Mouse (Mus musculus) heart, adult 2 months (tissue): Measurements from ENCODE around the gene Lenep. TPM values are rescaled to one million over a fixed set of nuclear protein-coding genes. Genes with fewer than 3 reads are reported as not detected.

Source experiments
- DNase-seq, 2 experiments: peaks; one replicate each; pipeline ENCODE4 v3.0.0; 2021
- H3K27ac ChIP-seq: fragments of 200-600 bp; 2 replicates; pipeline ENCODE4 v1.8.1; 2022
- H3K27me3 ChIP-seq: fragments of 200-500 bp; 2 replicates; pipeline ENCODE4 v1.6.1; 2012; ENCODE audit warnings: mild to moderate bottlenecking, low read length, inconsistent platforms, mixed read lengths; ENCODE audit not compliant: control insufficient read depth, insufficient read depth
- H3K36me3 ChIP-seq: fragments of 200-500 bp; 2 replicates; pipeline ENCODE4 v1.6.1; 2012; ENCODE audit warnings: low read length, inconsistent platforms; ENCODE audit not compliant: control insufficient read depth, insufficient read depth
- H3K4me1 ChIP-seq: fragments of 200-500 bp; 2 replicates; pipeline ENCODE4 v1.6.1; 2011; ENCODE audit warnings: low read length; ENCODE audit not compliant: control insufficient read depth, insufficient read depth
- H3K4me3 ChIP-seq: fragments of 200-600 bp; 2 replicates; pipeline ENCODE4 v1.8.1; 2022
- H3K79me2 ChIP-seq: fragments of 200-500 bp; replicated peaks from 2 replicates; pipeline ENCODE4 v1.6.1; 2012; ENCODE audit warnings: mild to moderate bottlenecking, inconsistent platforms, low read length, moderate library complexity, mixed read lengths; ENCODE audit not compliant: control insufficient read depth, insufficient read depth
- H3K9ac ChIP-seq: fragments of 200-500 bp; 2 replicates; pipeline ENCODE4 v1.6.1; 2012; ENCODE audit warnings: low read depth, mild to moderate bottlenecking, control low read depth, inconsistent platforms, low read length, mixed read lengths
- CTCF ChIP-seq: fragments of 200-600 bp; IDR thresholded peaks from 2 replicates; pipeline ENCODE4 v1.8.1; 2022; ENCODE audit warnings: antibody characterized with exemption, mild to moderate bottlenecking, moderate library complexity
- EP300 ChIP-seq: fragments of 200-500 bp; IDR thresholded peaks from 2 replicates; pipeline ENCODE4 v1.6.1; 2011; ENCODE audit warnings: low read depth, low read length, control low read depth; ENCODE audit not compliant: insufficient read depth
- POLR2A ChIP-seq: fragments of 200-500 bp; IDR thresholded peaks from 2 replicates; pipeline ENCODE4 v1.6.1; 2011; ENCODE audit warnings: mild to moderate bottlenecking, low read depth, low read length, control low read depth; ENCODE audit not compliant: insufficient read depth
- WGBS: fragments of 180-500 bp; shearing (Covaris S2); methylation state at CpG from one replicate; pipeline ENCODE4 v1.1.7; 2018; 5-methylcytosine and 5-hydroxymethylcytosine counted together
- intact Hi-C: fragments of 180-260 bp; cut with DNase I; formaldehyde crosslinking; loops from one replicate; pipeline ENCODE4 v1.15.1; 2025
- polyA plus RNA-seq: library from polyadenylated mRNA; depleted of rRNA; stranded (reverse); fragments of >200 nt; gene quantifications from 2 replicates; pipeline ENCODE4 v1.2.3, GENCODE M21; 2012
- total RNA-seq, 2 experiments: library from RNA; stranded (reverse); gene quantifications; 2 replicates each; pipeline ENCODE4 v1.2.3; 2021

The Lenep gene
- total and polyA plus RNA-seq, 3 experiments, result 2.1 TPM; not detected in 2

- peak; percentile 92 to 96 for DNase-seq
- Histone ChIP-seq H3K4me1 (peaks cover 8% of the 10 kb centered on the region), H3K9ac (peak within 1 kb of the TSS; percentile 48), H3K36me3 (no peaks in the 10 kb centered on the region), H3K27ac (peak within 1 kb of the TSS; percentile 94), H3K4me3 (peak within 1 kb of the TSS; percentile 88), H3K79me2 (peaks cover 2% of the 10 kb centered on the region; the same call in 1 of the 2 replicates), H3K27me3 (no peaks in the 10 kb centered on the region)
- under 1% methylated on average over 39 of the region's 39 CpGs for WGBS
- intact Hi-C loops, result loop anchor here (2.0 kb wide), 1 partner anchor 18 kb away; the partner anchor contains the start of gene Pbxip1
- peak; percentile 36 for TF ChIP-seq CTCF
- peak; percentile 54; the same call in 1 of the 2 replicates for TF ChIP-seq POLR2A
- TF ChIP-seq EP300, result no peak
Measured at GRCm38 (mm10) chr3:89418170-89418860, 15.7 kb upstream of the Lenep start, which contains the start of the genes Cks1b and Shc1. Cks1b (minus strand) TSS chr3:89418383. Shc1 (plus strand) TSS chr3:89418443.

GRCm38 (mm10) chr3:89417840-89418169, 15.2 kb upstream of the Lenep start:
- under 1% methylated on average over 20 of the region's 20 CpGs for WGBS
- no peak overlapping the region for H3K9ac ChIP-seq
- peak overlapping the region; percentile 88 for H3K4me3 ChIP-seq
- no peak for DNase-seq
- H3K27ac ChIP-seq, result no peak overlapping the region; the same call in 1 of the 2 replicates
- H3K27me3 ChIP-seq, result no peaks in the 10 kb centered on the region
- H3K79me2 ChIP-seq, result peaks cover 2% of the 10 kb centered on the region; the same call in 1 of the 2 replicates
- peaks cover 8% of the 10 kb centered on the region for H3K4me1 ChIP-seq
- TF ChIP-seq POLR2A (no peak), EP300 (no peak), CTCF (no peak)
- H3K36me3 ChIP-seq, result no peaks in the 10 kb centered on the region
- intact Hi-C loops, result loop anchor here (2.0 kb wide), 1 partner anchor 19 kb away; the partner anchor contains the start of gene Pbxip1

- Histone ChIP-seq H3K36me3 (no peaks in the 10 kb centered on the region), H3K27me3 (no peaks in the 10 kb centered on the region), H3K4me3 (no peak overlapping the region), H3K27ac (no peak overlapping the region), H3K79me2 (peaks cover 2% of the 10 kb centered on the region; the same call in 1 of the 2 replicates), H3K4me1 (peaks cover 8% of the 10 kb centered on the region), H3K9ac (no peak overlapping the region)
- WGBS, result 22% methylated on average over 2 of the region's 2 CpGs
- no peak for TF ChIP-seq CTCF
- intact Hi-C loops, result no loop called here
- no peak for DNase-seq
Measured at GRCm38 (mm10) chr3:89417131-89417530, 14.5 kb upstream of the Lenep start.

GRCm38 (mm10) chr3:89416158-89416557, 13.6 kb upstream of the Lenep start:
- no peak overlapping the region for H3K9ac ChIP-seq
- DNase-seq, result no peak
- intact Hi-C loops, result no loop called here
- 93% methylated on average over 8 of the region's 8 CpGs for WGBS
- H3K27ac ChIP-seq, result no peak overlapping the region
- H3K79me2 ChIP-seq, result peaks cover 2% of the 10 kb centered on the region; the same call in 1 of the 2 replicates
- H3K4me3 ChIP-seq, result no peak overlapping the region
- H3K4me1 ChIP-seq, result peaks cover 8% of the 10 kb centered on the region
- TF ChIP-seq EP300 (no peak), CTCF (no peak), POLR2A (no peak)
- H3K36me3 ChIP-seq, result no peaks in the 10 kb centered on the region
- H3K27me3 ChIP-seq, result no peaks in the 10 kb centered on the region

- peak within 1 kb of the TSS; percentile 72 for H3K4me3 ChIP-seq
- no peaks in the 10 kb centered on the region for H3K36me3 ChIP-seq
- DNase-seq, result peak; percentile 97 to 99
- H3K9ac ChIP-seq, result peak within 1 kb of the TSS; percentile 79
- intact Hi-C loops, result loop anchor here (5.0 kb wide), 1 partner anchor 46 kb away; no protein-coding TSS in a partner anchor
- 3% methylated on average over 28 of the region's 28 CpGs for WGBS
- peak within 1 kb of the TSS; percentile 91 for H3K27ac ChIP-seq
- H3K27me3 ChIP-seq, result no peaks in the 10 kb centered on the region
- H3K79me2 ChIP-seq, result 0 out of 2 replicates have a peak, but pooled peaks cover 2% of the 10 kb centered on the region
- H3K4me1 ChIP-seq, result peaks cover 2% of the 10 kb centered on the region; the same call in 1 of the 2 replicates
- no peak; the same call in 1 of the 2 replicates for TF ChIP-seq POLR2A
- TF ChIP-seq CTCF, result no peak
- peak; percentile 77 for TF ChIP-seq EP300
Measured at GRCm38 (mm10) chr3:89411490-89412393, 9.1 kb upstream of the Lenep start, which contains the start of gene Flad1. Flad1 (minus strand) TSS chr3:89411870.
